Mouse (Mus musculus): ENCODE results near the gene Olfr611.
"Not testable (repeated sequence)": the region's sequence is repeated elsewhere in the genome, so short reads cannot be mapped to it uniquely, and the experiment has no call there.

The Olfr611 gene

DNA sequence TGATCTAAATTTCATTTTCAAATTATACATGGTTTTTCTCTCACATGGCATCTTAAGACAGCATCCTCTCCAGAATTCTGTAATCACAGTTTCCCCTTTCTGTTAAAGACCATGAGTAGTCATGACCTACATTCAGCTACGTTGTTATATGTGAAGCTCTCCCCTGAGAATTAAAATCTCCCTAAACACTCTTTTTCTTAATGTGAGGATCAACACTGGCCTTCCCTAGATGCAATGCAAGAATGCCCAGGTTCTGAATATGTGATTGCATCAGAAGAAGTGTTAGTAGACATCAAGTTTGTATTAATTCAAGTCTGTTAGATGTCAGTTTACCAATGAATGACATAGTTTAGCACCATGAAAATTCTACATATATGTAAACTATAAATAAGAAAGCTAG lies at the start of gene Olfr611:
Gene Olfr611 (minus strand): TSS at position 101 of the 400 bp plus-strand sequence.
- DNase-seq: not testable (repeated sequence)

DNA sequence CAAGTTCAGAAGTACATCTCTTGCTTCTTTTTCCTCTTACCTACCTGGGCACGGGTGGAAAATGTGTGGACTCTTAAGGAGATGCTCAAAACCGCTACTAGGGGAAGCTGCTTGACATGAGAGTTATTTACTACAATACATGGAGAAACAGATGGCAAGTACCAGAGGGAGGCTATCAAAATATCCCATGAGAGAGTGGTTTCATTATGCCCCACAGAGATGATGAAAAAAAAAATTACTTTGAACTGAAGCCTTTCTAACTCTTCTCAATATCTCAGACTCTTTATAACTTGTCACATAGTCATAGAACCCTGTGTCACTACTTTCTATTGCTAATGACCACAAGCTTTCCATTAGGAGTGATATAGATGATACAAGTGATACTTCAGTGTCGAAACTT lies 48.4 kb upstream of the Olfr611 start, which contains the start of gene Olfr616:
Gene Olfr616 (minus strand): TSS at position 101 of the 400 bp plus-strand sequence.
- no peak for DNase-seq

- no peak for DNase-seq
These were observed 35.1 kb upstream of the Olfr611 start, which contains the start of gene Olfr615 for GRCm38 (mm10) chr7:103555779-103556178. Gene Olfr615 (plus strand): TSS chr7:103556079.

DNA sequence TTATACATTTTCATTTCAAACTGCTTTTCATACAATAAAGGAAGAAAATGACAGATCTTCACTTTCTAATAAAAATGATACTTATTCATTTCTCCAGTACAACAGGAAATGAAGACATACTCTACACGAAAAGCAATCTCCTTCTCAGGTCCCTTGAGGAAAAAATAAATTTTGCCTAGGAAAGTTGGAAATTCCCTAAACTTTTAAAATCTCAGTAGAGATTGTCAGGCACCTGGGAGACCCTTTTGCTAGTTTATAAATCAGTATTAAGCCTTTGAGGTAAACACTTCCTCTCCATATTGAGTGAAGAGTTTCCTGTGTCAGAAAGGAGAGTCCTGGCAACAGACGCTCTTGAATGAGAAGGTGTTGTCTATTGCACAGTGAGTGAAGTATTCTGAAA lies 27.1 kb upstream of the Olfr611 start, which contains the start of gene Olfr613:
Gene Olfr613 (plus strand): TSS at position 301 of the 400 bp plus-strand sequence.
- no peak for DNase-seq

GRCm38 (mm10) chr7:103542617-103543016 lies 22.0 kb upstream of the Olfr611 start, which contains the start of gene Olfr612:
Gene Olfr612 (minus strand): TSS chr7:103542717.
- DNase-seq: not testable (repeated sequence)

DNA sequence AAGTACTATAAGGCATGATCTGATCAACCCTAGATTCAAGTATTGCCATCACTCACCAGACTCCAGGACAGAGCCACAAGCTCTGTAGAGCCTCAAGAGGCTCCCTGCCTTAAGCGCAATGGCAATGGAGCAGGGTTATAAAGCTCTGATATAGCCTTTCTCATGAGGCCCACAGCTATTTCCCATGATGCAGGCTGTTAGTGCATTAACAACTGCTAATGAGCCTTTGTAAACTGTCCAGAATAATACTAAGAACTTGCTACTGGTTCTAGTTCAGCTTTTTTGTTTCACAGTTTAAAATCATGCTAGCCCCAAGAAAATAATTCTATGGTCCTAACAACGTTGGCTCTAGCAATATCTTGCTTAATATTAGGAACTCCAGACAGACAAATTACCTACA lies 8.6 kb downstream of the Olfr611 start, which contains the start of gene Olfr610:
Gene Olfr610 (minus strand): TSS at position 101 of the 400 bp plus-strand sequence.
- no peak for DNase-seq

- no peak for DNase-seq
These were observed 22.7 kb downstream of the Olfr611 start, which contains the start of gene Olfr609 for GRCm38 (mm10) chr7:103497962-103498361. Gene Olfr609 (minus strand): TSS chr7:103498062.

GRCm38 (mm10) chr7:103477106-103477505 lies 43.5 kb downstream of the Olfr611 start:
- not testable (repeated sequence) for DNase-seq

GRCm38 (mm10) chr7:103469577-103469976 lies 51.1 kb downstream of the Olfr611 start, which contains the start of gene Olfr608:
Gene Olfr608 (plus strand): TSS chr7:103469877.
- no peak for DNase-seq

All from kidney, adult 11 months (tissue).